In the genomic region with DNA sequence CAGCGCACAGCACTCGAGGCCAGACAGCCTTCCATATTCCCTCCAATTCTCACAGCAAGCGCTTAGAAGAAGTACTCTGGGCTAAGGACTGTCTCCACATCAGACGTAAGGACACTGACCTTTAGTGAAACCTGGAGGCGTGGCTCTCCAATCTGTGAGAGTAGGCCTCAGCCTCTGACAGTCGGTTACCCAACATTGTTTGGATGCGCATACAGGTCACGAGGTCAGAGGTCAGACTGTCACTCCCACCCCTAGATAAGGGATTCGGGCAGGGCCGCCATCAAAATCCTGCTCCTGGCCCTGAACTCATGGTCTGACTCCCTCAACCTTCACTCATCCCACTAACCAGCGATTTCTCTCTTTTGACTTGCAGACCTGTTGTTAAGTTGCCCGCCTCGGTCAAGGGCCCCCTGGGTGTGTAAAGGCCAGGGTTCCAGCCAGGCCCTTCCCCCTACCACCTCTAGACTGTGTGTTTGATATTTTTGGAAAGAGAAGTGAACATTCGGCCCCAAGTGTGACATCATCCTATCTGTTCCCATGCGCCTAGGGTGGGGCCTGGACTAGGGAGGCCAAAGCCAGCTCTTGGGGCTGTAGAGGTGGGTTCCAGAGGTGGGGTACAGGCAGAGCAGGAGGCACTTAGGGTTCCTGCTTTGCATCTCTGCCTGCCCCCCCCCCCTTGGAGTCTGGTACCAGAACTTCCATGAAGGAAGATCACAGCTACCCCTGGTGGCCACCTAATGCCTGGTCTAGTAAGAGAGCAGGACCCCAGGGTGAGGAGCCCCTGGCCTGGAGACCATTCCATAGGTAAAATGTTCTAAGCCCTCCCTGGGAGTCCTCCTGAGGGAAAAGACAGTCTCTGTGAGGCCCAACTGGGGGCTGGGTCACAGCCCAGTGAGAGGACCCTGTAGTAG, we compare ENCODE assay signal across 16 mouse cellular contexts. TPM values are rescaled to one million over a fixed set of nuclear protein-coding genes. Genes with fewer than 3 reads are reported as not detected.
DNase-seq lines count a peak whose midpoint lies in the region; ATAC-seq and TF ChIP-seq lines count a peak whose summit lies in the region.
"Had no signal": no experiment of that assay in that cellular context is flagged by ENCODE, and none has a peak within 500 bp of the region (broad histone marks: within the 10 kb centered on the region; RNA-seq: fewer than 3 reads in every experiment).

No protein-coding gene starts in this region.

- peak; percentile 46 for TF ChIP-seq CTCF in lung, postnatal 0 days (IDR thresholded peaks at IDR 0.05)

- H3K9me3 ChIP-seq in forebrain, embryonic 12.5 days = no peaks in the 10 kb centered on the region
- no peaks in the 10 kb centered on the region for H3K9me3 ChIP-seq in forebrain, embryonic 13.5 days (replicated peaks)
- no peaks in the 10 kb centered on the region for H3K9me3 ChIP-seq in intestine, embryonic 14.5 days (ENCODE audit: control insufficient read depth, low read length)
- H3K9me3 ChIP-seq in intestine, embryonic 15.5 days = no peaks in the 10 kb centered on the region
- no peaks in the 10 kb centered on the region for H3K9me3 ChIP-seq in lung, postnatal 0 days (ENCODE audit: low read length)
- no peaks in the 10 kb centered on the region for H3K9me3 ChIP-seq in liver, embryonic 16.5 days (replicated peaks; ENCODE audit: control insufficient read depth, low read length)
- H3K9me3 ChIP-seq: lung, embryonic 15.5 days had no signal

- H3K9ac ChIP-seq in forebrain, embryonic 12.5 days = no peak overlapping the region
- no peak overlapping the region for H3K9ac ChIP-seq in forebrain, embryonic 13.5 days
- no peak overlapping the region for H3K9ac ChIP-seq in intestine, embryonic 14.5 days (ENCODE audit: low read length)
- no peak overlapping the region for H3K9ac ChIP-seq in intestine, embryonic 15.5 days
- H3K9ac ChIP-seq in lung, postnatal 0 days (replicated peaks; ENCODE audit: low read depth) = no peak overlapping the region
- no peak overlapping the region for H3K9ac ChIP-seq in liver, embryonic 16.5 days (ENCODE audit: low read depth, low read length)
- H3K9ac ChIP-seq: lung, embryonic 15.5 days had no signal

- no peaks in the 10 kb centered on the region for H3K27me3 ChIP-seq in forebrain, embryonic 12.5 days
- H3K27me3 ChIP-seq in forebrain, embryonic 13.5 days = no peaks in the 10 kb centered on the region
- no peaks in the 10 kb centered on the region for H3K27me3 ChIP-seq in intestine, embryonic 14.5 days (replicated peaks; ENCODE audit: control insufficient read depth, insufficient read depth, low read length)
- H3K27me3 ChIP-seq in intestine, embryonic 15.5 days (replicated peaks) = no peaks in the 10 kb centered on the region
- H3K27me3 ChIP-seq in lung, postnatal 0 days (replicated peaks; ENCODE audit: insufficient read depth, low read length) = no peaks in the 10 kb centered on the region
- H3K27me3 ChIP-seq in liver, embryonic 16.5 days (ENCODE audit: control insufficient read depth, insufficient read depth, low read depth, low read length) = no peaks in the 10 kb centered on the region
- H3K27me3 ChIP-seq: lung, embryonic 15.5 days had no signal

- 89% methylated on average over 15 of the region's 15 CpGs for WGBS in forebrain, embryonic 12.5 days
- 82% methylated on average over 15 of the region's 15 CpGs for WGBS in forebrain, embryonic 13.5 days
- WGBS in intestine, embryonic 14.5 days = 75% methylated on average over 15 of the region's 15 CpGs
- WGBS in intestine, embryonic 15.5 days = 80% methylated on average over 15 of the region's 15 CpGs
- WGBS in lung, postnatal 0 days = 81% methylated on average over 15 of the region's 15 CpGs
- WGBS in liver, embryonic 16.5 days (ENCODE audit: insufficient replicate concordance) = 58% methylated on average over 15 of the region's 15 CpGs

- no peak overlapping the region for H3K27ac ChIP-seq in forebrain, embryonic 12.5 days
- no peak overlapping the region for H3K27ac ChIP-seq in forebrain, embryonic 13.5 days
- H3K27ac ChIP-seq in intestine, embryonic 14.5 days (ENCODE audit: low read depth) = no peak overlapping the region
- H3K27ac ChIP-seq in intestine, embryonic 15.5 days = no peak overlapping the region
- H3K27ac ChIP-seq in lung, postnatal 0 days (ENCODE audit: low read length) = no peak overlapping the region
- no peak overlapping the region for H3K27ac ChIP-seq in liver, embryonic 16.5 days (ENCODE audit: low read length)
- H3K27ac ChIP-seq: lung, embryonic 15.5 days had no signal

- no peak for TF ChIP-seq EP300 in lung, postnatal 0 days (IDR thresholded peaks at IDR 0.05)

- 0 out of 2 replicates have a peak, but pooled peaks have one; percentile 17 for ATAC-seq in forebrain, embryonic 12.5 days (ENCODE audit: low FRiP score)
- no peak for ATAC-seq in forebrain, embryonic 13.5 days
- 0 out of 2 replicates have a peak, but pooled peaks have one; percentile 9 for ATAC-seq in intestine, embryonic 14.5 days (replicated peaks; ENCODE audit: low FRiP score, low TSS enrichment, low read depth)
- ATAC-seq in intestine, embryonic 15.5 days = no peak
- ATAC-seq in lung, postnatal 0 days = no peak
- ATAC-seq in liver, embryonic 16.5 days (ENCODE audit: low read depth) = peak; percentile 54; the same call in 1 of the 2 replicates
- no peak for ATAC-seq in megakaryocyte-erythroid progenitor cell, adult 5-6 weeks (replicated peaks; ENCODE audit: low FRiP score, low TSS enrichment, poor library complexity, severe bottlenecking)

- no peaks in the 10 kb centered on the region for H3K36me3 ChIP-seq in forebrain, embryonic 12.5 days (replicated peaks)
- H3K36me3 ChIP-seq in forebrain, embryonic 13.5 days (ENCODE audit: poor library complexity, severe bottlenecking) = 0 out of 2 replicates have a peak, but pooled peaks cover 3% of the 10 kb centered on the region
- no peaks in the 10 kb centered on the region for H3K36me3 ChIP-seq in intestine, embryonic 14.5 days (ENCODE audit: control insufficient read depth, insufficient read depth, low read length)
- no peaks in the 10 kb centered on the region for H3K36me3 ChIP-seq in intestine, embryonic 15.5 days
- no peaks in the 10 kb centered on the region for H3K36me3 ChIP-seq in lung, postnatal 0 days (ENCODE audit: insufficient read depth, low read length)
- H3K36me3 ChIP-seq in liver, embryonic 16.5 days (ENCODE audit: control insufficient read depth, insufficient read depth) = no peaks in the 10 kb centered on the region
- H3K36me3 ChIP-seq: lung, embryonic 15.5 days had no signal

- DNase-seq in intestine, embryonic 14.5 days (ENCODE audit: low spot score) = no peak
- DNase-seq in lung, postnatal 0 days (ENCODE audit: low spot score) = no peak
- no peak for DNase-seq in lung, postnatal 36 days
- DNase-seq: adrenal gland, postnatal 10 days; cerebellum, adult 9-11 months; embryo, embryonic 11 days; kidney, adult 18-20 months had no signal

- peaks cover 10% of the 10 kb centered on the region for H3K4me1 ChIP-seq in forebrain, embryonic 12.5 days
- peaks cover 9% of the 10 kb centered on the region for H3K4me1 ChIP-seq in forebrain, embryonic 13.5 days
- no peaks in the 10 kb centered on the region for H3K4me1 ChIP-seq in intestine, embryonic 14.5 days (replicated peaks; ENCODE audit: control insufficient read depth, insufficient read depth, low read length)
- 0 out of 2 replicates have a peak, but pooled peaks cover 2% of the 10 kb centered on the region for H3K4me1 ChIP-seq in intestine, embryonic 15.5 days (replicated peaks)
- no peaks in the 10 kb centered on the region for H3K4me1 ChIP-seq in lung, postnatal 0 days (ENCODE audit: insufficient read depth, low read depth, low read length)
- no peaks in the 10 kb centered on the region for H3K4me1 ChIP-seq in liver, embryonic 16.5 days (ENCODE audit: control insufficient read depth, low read depth, low read length)
- H3K4me1 ChIP-seq: lung, embryonic 15.5 days had no signal

- no peak overlapping the region for H3K4me3 ChIP-seq in forebrain, embryonic 12.5 days (replicated peaks)
- H3K4me3 ChIP-seq in forebrain, embryonic 13.5 days = no peak overlapping the region
- H3K4me3 ChIP-seq in intestine, embryonic 14.5 days (ENCODE audit: low read depth, low read length) = no peak overlapping the region
- no peak overlapping the region for H3K4me3 ChIP-seq in intestine, embryonic 15.5 days (replicated peaks)
- H3K4me3 ChIP-seq in lung, postnatal 0 days (ENCODE audit: low read depth, low read length) = no peak overlapping the region
- H3K4me3 ChIP-seq in liver, embryonic 16.5 days (ENCODE audit: low read depth, low read length) = no peak overlapping the region
- H3K4me3 ChIP-seq: lung, embryonic 15.5 days had no signal

- no peak overlapping the region for H3K4me2 ChIP-seq in forebrain, embryonic 12.5 days
- H3K4me2 ChIP-seq in forebrain, embryonic 13.5 days = no peak overlapping the region
- no peak overlapping the region for H3K4me2 ChIP-seq in intestine, embryonic 14.5 days (ENCODE audit: low read length)
- no peak overlapping the region for H3K4me2 ChIP-seq in intestine, embryonic 15.5 days (replicated peaks)
- H3K4me2 ChIP-seq in lung, postnatal 0 days (replicated peaks; ENCODE audit: low read depth, low read length) = no peak overlapping the region
- no peak overlapping the region for H3K4me2 ChIP-seq in liver, embryonic 16.5 days (ENCODE audit: low read depth, low read length)
- H3K4me2 ChIP-seq: lung, embryonic 15.5 days had no signal

RNA-seq across cellular contexts. Expression of a gene that starts 4.4 kb away (rescaled TPM):
- 0.18 and 0.59 TPM in 2 replicates for polyA plus RNA-seq in forebrain, embryonic 12.5 days (2016; fragmentation: Nextera tagmentation; extraction: Ambion mirVana)
- 0.18 TPM in 2 replicates for polyA plus RNA-seq in forebrain, embryonic 13.5 days (2015; fragmentation: Nextera tagmentation; extraction: Ambion mirVana)
- not detected in 2 replicates for polyA plus RNA-seq in intestine, embryonic 14.5 days (2014; fragmentation: Nextera tagmentation; extraction: Ambion mirVana)
- 0.08 and 0.14 TPM in 2 replicates for polyA plus RNA-seq in intestine, embryonic 15.5 days (2015; fragmentation: Nextera tagmentation; extraction: Ambion mirVana)
- not detected in 2 replicates for polyA plus RNA-seq in lung, postnatal 0 days (2015; fragmentation: Nextera tagmentation; extraction: Ambion mirVana)
- not detected in 2 replicates for polyA plus RNA-seq in liver, embryonic 16.5 days (2015; fragmentation: Nextera tagmentation; extraction: Ambion mirVana)
- total RNA-seq in megakaryocyte-erythroid progenitor cell, adult 5-6 weeks (2014; fragmentation: Nextera tagmentation) = not detected in 2 replicates
- total RNA-seq in megakaryocyte-erythroid progenitor cell, adult 5-6 weeks (2017) = not detected in 2 replicates
- total RNA-seq: granulocyte monocyte progenitor cell, adult 5-6 weeks had no signal
- polyA plus RNA-seq: lung, embryonic 15.5 days; stomach, embryonic 14.5 days had no signal

RNA-seq across cellular contexts. Expression of a gene that starts 26.9 kb away (rescaled TPM):
- polyA plus RNA-seq in forebrain, embryonic 12.5 days (2016; fragmentation: Nextera tagmentation; extraction: Ambion mirVana) = 10.3 and 15.7 TPM in 2 replicates
- 7.6 and 8.1 TPM in 2 replicates for polyA plus RNA-seq in forebrain, embryonic 13.5 days (2015; fragmentation: Nextera tagmentation; extraction: Ambion mirVana)
- polyA plus RNA-seq in intestine, embryonic 14.5 days (2014; fragmentation: Nextera tagmentation; extraction: Ambion mirVana) = 35.7 and 38.2 TPM in 2 replicates
- polyA plus RNA-seq in intestine, embryonic 15.5 days (2015; fragmentation: Nextera tagmentation; extraction: Ambion mirVana) = 27.3 and 28.5 TPM in 2 replicates
- polyA plus RNA-seq in lung, postnatal 0 days (2015; fragmentation: Nextera tagmentation; extraction: Ambion mirVana) = 29.4 and 32.2 TPM in 2 replicates
- polyA plus RNA-seq in liver, embryonic 16.5 days (2015; fragmentation: Nextera tagmentation; extraction: Ambion mirVana) = 6.7 and 9.0 TPM in 2 replicates
- total RNA-seq in megakaryocyte-erythroid progenitor cell, adult 5-6 weeks (2014; fragmentation: Nextera tagmentation) = 9.5 and 14.0 TPM in 2 replicates
- 11.0 and 12.8 TPM in 2 replicates for total RNA-seq in megakaryocyte-erythroid progenitor cell, adult 5-6 weeks (2017)

RNA-seq across cellular contexts. Expression of a gene that starts 27.1 kb away (rescaled TPM):
- 36.2 and 37.8 TPM in 2 replicates for polyA plus RNA-seq in forebrain, embryonic 12.5 days (2016; fragmentation: Nextera tagmentation; extraction: Ambion mirVana)
- 28.0 and 30.9 TPM in 2 replicates for polyA plus RNA-seq in forebrain, embryonic 13.5 days (2015; fragmentation: Nextera tagmentation; extraction: Ambion mirVana)
- polyA plus RNA-seq in intestine, embryonic 14.5 days (2014; fragmentation: Nextera tagmentation; extraction: Ambion mirVana) = 27.0 and 28.4 TPM in 2 replicates
- polyA plus RNA-seq in intestine, embryonic 15.5 days (2015; fragmentation: Nextera tagmentation; extraction: Ambion mirVana) = 28.1 and 30.9 TPM in 2 replicates
- polyA plus RNA-seq in lung, postnatal 0 days (2015; fragmentation: Nextera tagmentation; extraction: Ambion mirVana) = 16.9 and 21.1 TPM in 2 replicates
- polyA plus RNA-seq in liver, embryonic 16.5 days (2015; fragmentation: Nextera tagmentation; extraction: Ambion mirVana) = 10.0 and 11.6 TPM in 2 replicates
- 9.7 and 17.1 TPM in 2 replicates for total RNA-seq in megakaryocyte-erythroid progenitor cell, adult 5-6 weeks (2014; fragmentation: Nextera tagmentation)
- total RNA-seq in megakaryocyte-erythroid progenitor cell, adult 5-6 weeks (2017) = 6.2 and 18.2 TPM in 2 replicates

RNA-seq across cellular contexts. Expression of a gene that starts 34.8 kb away (rescaled TPM):
- 1,255 and 1,318 TPM in 2 replicates for polyA plus RNA-seq in forebrain, embryonic 12.5 days (2016; fragmentation: Nextera tagmentation; extraction: Ambion mirVana)
- polyA plus RNA-seq in forebrain, embryonic 13.5 days (2015; fragmentation: Nextera tagmentation; extraction: Ambion mirVana) = 763 and 887 TPM in 2 replicates
- 678 and 713 TPM in 2 replicates for polyA plus RNA-seq in intestine, embryonic 14.5 days (2014; fragmentation: Nextera tagmentation; extraction: Ambion mirVana)
- polyA plus RNA-seq in intestine, embryonic 15.5 days (2015; fragmentation: Nextera tagmentation; extraction: Ambion mirVana) = 627 and 712 TPM in 2 replicates
- 391 and 412 TPM in 2 replicates for polyA plus RNA-seq in lung, postnatal 0 days (2015; fragmentation: Nextera tagmentation; extraction: Ambion mirVana)
- polyA plus RNA-seq in liver, embryonic 16.5 days (2015; fragmentation: Nextera tagmentation; extraction: Ambion mirVana) = 150 and 152 TPM in 2 replicates
- 1,098 and 1,257 TPM in 2 replicates for total RNA-seq in megakaryocyte-erythroid progenitor cell, adult 5-6 weeks (2014; fragmentation: Nextera tagmentation)
- 1,610 and 1,654 TPM in 2 replicates for total RNA-seq in megakaryocyte-erythroid progenitor cell, adult 5-6 weeks (2017)

RNA-seq across cellular contexts. Expression of a gene that starts 41.6 kb away (rescaled TPM):
- polyA plus RNA-seq in forebrain, embryonic 12.5 days (2016; fragmentation: Nextera tagmentation; extraction: Ambion mirVana) = not detected in 2 replicates
- polyA plus RNA-seq in forebrain, embryonic 13.5 days (2015; fragmentation: Nextera tagmentation; extraction: Ambion mirVana) = not detected in 2 replicates
- polyA plus RNA-seq in intestine, embryonic 14.5 days (2014; fragmentation: Nextera tagmentation; extraction: Ambion mirVana) = not detected in 2 replicates
- not detected in 2 replicates for polyA plus RNA-seq in intestine, embryonic 15.5 days (2015; fragmentation: Nextera tagmentation; extraction: Ambion mirVana)
- polyA plus RNA-seq in lung, postnatal 0 days (2015; fragmentation: Nextera tagmentation; extraction: Ambion mirVana) = 0.10 and 0.18 TPM in 2 replicates
- polyA plus RNA-seq in liver, embryonic 16.5 days (2015; fragmentation: Nextera tagmentation; extraction: Ambion mirVana) = not detected in 2 replicates
- total RNA-seq in megakaryocyte-erythroid progenitor cell, adult 5-6 weeks (2014; fragmentation: Nextera tagmentation) = not detected in 2 replicates
- not detected in 2 replicates for total RNA-seq in megakaryocyte-erythroid progenitor cell, adult 5-6 weeks (2017)
- total RNA-seq: granulocyte monocyte progenitor cell, adult 5-6 weeks; heart, postnatal 25 days had no signal
- polyA plus RNA-seq: lung, embryonic 15.5 days; stomach, embryonic 14.5 days had no signal

Comparison
In these comparisons a context has a peak if more than half of its experiments do, and no peak if none do; other contexts are left out.
1. ATAC-seq: peak in forebrain, embryonic 12.5 days (single experiment), intestine, embryonic 14.5 days (single experiment) and liver, embryonic 16.5 days (single experiment); none in forebrain, embryonic 13.5 days (single experiment), intestine, embryonic 15.5 days (single experiment), lung, postnatal 0 days (single experiment) and megakaryocyte-erythroid progenitor cell, adult 5-6 weeks (single experiment).